Mouse (Mus musculus) E14TG2a.4 (cell line): ENCODE data around the gene Msantd3.

ENCODE experiments used
- CTCF ChIP-seq: conservative IDR thresholded peaks from 2 replicates; pipeline ENCODE4 v1.5.1; 2014; ENCODE audit warnings: low read length
- NANOG ChIP-seq: IDR thresholded peaks from 2 replicates; pipeline ENCODE4 v1.6.1; 2014; ENCODE audit warnings: borderline replicate concordance, low read length, mixed read lengths

- TF ChIP-seq CTCF, result no peak
- TF ChIP-seq NANOG, result no peak; the same call in none of the 2 replicates
Measured at GRCm38 (mm10) chr4:48579475-48580110, 39.9 kb downstream of the Msantd3 start.
